Mouse (Mus musculus): Measurements from ENCODE around the gene BC024978. TPM values are rescaled to one million over a fixed set of nuclear protein-coding genes. Genes with fewer than 3 reads are reported as not detected.

Gene BC024978
- total RNA-seq, 2 experiments from 2014 or later = 17.8 to 22.1 TPM

- DNase-seq (ENCODE audit: low spot score in 2 of 2) = no peak
These were observed 62.2 kb downstream of the BC024978 start for GRCm38 (mm10) chr7:27257852-27258204.

- peak; percentile 87 to 93 for DNase-seq (ENCODE audit: low spot score in 2 of 2)
These were observed 62.8 kb downstream of the BC024978 start, which contains the start of gene Numbl for GRCm38 (mm10) chr7:27258205-27258899. Gene Numbl, plus strand, starts transcription at chr7:27258433.

GRCm38 (mm10) chr7:27259271-27259721 lies 63.7 kb downstream of the BC024978 start:
- DNase-seq (ENCODE audit: low spot score in 2 of 2) = peak in 1 of 2 experiments; percentile 55

GRCm38 (mm10) chr7:27259771-27260170 lies 64.2 kb downstream of the BC024978 start:
- DNase-seq (ENCODE audit: low spot score in 2 of 2) = no peak

Small RNA genes within 50 kb of the gene (microRNA-seq; reads per million reads assigned to microRNA genes)
- gene Mir1191 (0 reads per million in 2 experiments), gene Mir3101 (0.89 to 0.98 reads per million in 2 experiments)

Other genes starting within 250 kb of the BC024978 start
- not detected for gene Cyp2a12, start 166.7 kb upstream of the BC024978 start, total RNA-seq (2021)
- gene Cyp2f2, start 75.9 kb upstream of the BC024978 start, total RNA-seq (2021) = under 1 TPM; 0.18 to 0.51 TPM
- gene Cyp2t4, start 42.1 kb upstream of the BC024978 start, total RNA-seq (2021) = not detected
- gene Egln2, start 29.0 kb upstream of the BC024978 start, total RNA-seq (2021) = 10 to 100 TPM; 85.9 to 88.9 TPM
- 10 to 100 TPM; 76.6 to 84.2 TPM for gene Rab4b, start 16.9 kb upstream of the BC024978 start, total RNA-seq (2021)
- under 1 TPM in 1 of 2 experiments, not detected in 1; 0.75 TPM for gene Gm21983, start 14.7 kb upstream of the BC024978 start, total RNA-seq (2021)
- 10 to 100 TPM; 10.9 to 13.9 TPM for gene Mia, start 14.6 kb upstream of the BC024978 start, total RNA-seq (2021)
- gene Snrpa, start 490 bp downstream of the BC024978 start, total RNA-seq (2021) = 10 to 100 TPM; 78.9 to 87.5 TPM
- gene Itpkc, start 32.9 kb downstream of the BC024978 start, total RNA-seq (2021) = 10 to 100 TPM in 1 of 2 experiments, 1 to 10 TPM in 1; 9.5 to 10.8 TPM
- gene Coq8b, start 37.2 kb downstream of the BC024978 start, total RNA-seq (2021) = 10 to 100 TPM; 26.9 to 29.5 TPM
- gene Numbl, start 62.7 kb downstream of the BC024978 start, total RNA-seq (2021) = 100 to 1,000 TPM; 126 to 127 TPM
- 10 to 100 TPM; 49.9 to 59.2 TPM for gene Ltbp4, start 141.9 kb downstream of the BC024978 start, total RNA-seq (2021)
- gene Shkbp1, start 160.2 kb downstream of the BC024978 start, total RNA-seq (2021) = 10 to 100 TPM; 24.9 to 29.9 TPM
- not detected for gene Gm20479, start 161.6 kb downstream of the BC024978 start, total RNA-seq (2021)

Data from layer of hippocampus, postnatal 10 days (tissue).